ENCODE assay signal across 7 mouse cellular contexts in genomic region chr11:53958176-53958575, GRCm38 (mm10). TPM values are rescaled to one million over a fixed set of nuclear protein-coding genes. Genes with fewer than 3 reads are reported as not detected.
A peak's percentile ranks its signal among the peaks of the same experiment; 100 is the strongest.
DNase-seq lines count a peak whose midpoint lies in the region; ATAC-seq and TF ChIP-seq lines count a peak whose summit lies in the region.
"Not testable (repeated sequence)": the region's sequence is repeated elsewhere in the genome, so short reads cannot be mapped to it uniquely, and the experiment has no call there.

No protein-coding gene starts in this region.

- H3K9ac ChIP-seq in lung, postnatal 0 days (replicated peaks; ENCODE audit: low read depth), result not testable (repeated sequence)

- H3K27me3 ChIP-seq in lung, postnatal 0 days (replicated peaks; ENCODE audit: insufficient read depth, low read length); thymus, adult 2 months (ENCODE audit: control insufficient read depth, insufficient read depth, low read length): not testable (repeated sequence)

- TF ChIP-seq POLR2A in thymus, adult 2 months (IDR thresholded peaks at IDR 0.05; ENCODE audit: control insufficient read depth, extremely low read depth, insufficient read depth, low read length, poor library complexity), result not testable (repeated sequence)

- 29% methylated on average over 4 of the region's 4 CpGs for WGBS in lung, postnatal 0 days
- 61% methylated on average over 4 of the region's 4 CpGs for WGBS in thymus, adult 2 months

- ATAC-seq in lung, postnatal 0 days, result not testable (repeated sequence)

- H3K4me2 ChIP-seq in lung, postnatal 0 days (replicated peaks; ENCODE audit: low read depth, low read length), result not testable (repeated sequence)

- not testable (repeated sequence) for H3K27ac ChIP-seq in lung, postnatal 0 days (ENCODE audit: low read length); thymus, adult 2 months (ENCODE audit: control insufficient read depth, insufficient read depth, low read length)

- peak; percentile 57 for DNase-seq in R1 (ENCODE audit: low read depth, low spot score)
- peak; percentile 14 to 17 for DNase-seq in cerebellum, postnatal 10 days
- peak; percentile 9 to 26 for DNase-seq in heart, postnatal 14 days
- peak; percentile 58 to 64 for DNase-seq in kidney, postnatal 25 days
- not testable (repeated sequence) for DNase-seq in lung, postnatal 0 days (ENCODE audit: low spot score)
- DNase-seq in right cerebral cortex, postnatal 4 days, result peak; percentile 2
- peak; percentile 32 for DNase-seq in thymus, adult 2 months

- not testable (repeated sequence) for H3K36me3 ChIP-seq in lung, postnatal 0 days (ENCODE audit: insufficient read depth, low read length); thymus, adult 2 months (ENCODE audit: control insufficient read depth, insufficient read depth, low read length)

- not testable (repeated sequence) for H3K4me1 ChIP-seq in lung, postnatal 0 days (ENCODE audit: insufficient read depth, low read depth, low read length); thymus, adult 2 months (replicated peaks; ENCODE audit: control insufficient read depth, insufficient read depth, low read length)

- not testable (repeated sequence) for H3K4me3 ChIP-seq in lung, postnatal 0 days (ENCODE audit: low read depth, low read length); thymus, adult 2 months (ENCODE audit: control insufficient read depth, insufficient read depth, low read length)

- not testable (repeated sequence) for H3K9me3 ChIP-seq in lung, postnatal 0 days (ENCODE audit: low read length)

- not testable (repeated sequence) for TF ChIP-seq EP300 in lung, postnatal 0 days (IDR thresholded peaks at IDR 0.05)

- peak; percentile 43 for TF ChIP-seq CTCF in lung, postnatal 0 days (IDR thresholded peaks at IDR 0.05)
- not testable (repeated sequence) for TF ChIP-seq CTCF in thymus, adult 2 months (IDR thresholded peaks at IDR 0.05; ENCODE audit: borderline replicate concordance, control insufficient read depth, extremely low read depth, insufficient read depth, low read length, poor library complexity)

- intact Hi-C loops in heart, postnatal 14 days (cut with DNase I), result not testable (repeated sequence)

RNA-seq across cellular contexts. Expression of gene Slc22a21, which starts 22.0 kb away (rescaled TPM):
- 1 to 10 TPM; 1.7 to 2.5 TPM for total RNA-seq in heart, postnatal 14 days (2021)
- 2.6 TPM in 2 replicates for polyA plus RNA-seq in lung, postnatal 0 days (2015; fragmentation: Nextera tagmentation; extraction: Ambion mirVana)
- 0.87 and 1.3 TPM in 2 replicates for polyA plus RNA-seq in thymus, adult 2 months (2012; rRNA removed)
